Mouse (Mus musculus) mouse embryonic stem cell (cell line): ENCODE data around the gene Lrrc10b.

Experiments
- in situ Hi-C, 2 experiments: fragments of 300-500 bp; cut with MboI; formaldehyde crosslinking; loops; 1 replicate in 1 of 2; 3 replicates in 1 of 2; pipeline ENCODE4 v1.14.3; 2019 to 2020; ENCODE audit warnings: low sequenced_read_pairs in 2 of 2, low pct_unique_long_range_greater_than_20kb in 1 of 2, mixed read lengths in 1 of 2; ENCODE audit not compliant: unreplicated experiment in 1 of 2

Lrrc10b gene

DNA sequence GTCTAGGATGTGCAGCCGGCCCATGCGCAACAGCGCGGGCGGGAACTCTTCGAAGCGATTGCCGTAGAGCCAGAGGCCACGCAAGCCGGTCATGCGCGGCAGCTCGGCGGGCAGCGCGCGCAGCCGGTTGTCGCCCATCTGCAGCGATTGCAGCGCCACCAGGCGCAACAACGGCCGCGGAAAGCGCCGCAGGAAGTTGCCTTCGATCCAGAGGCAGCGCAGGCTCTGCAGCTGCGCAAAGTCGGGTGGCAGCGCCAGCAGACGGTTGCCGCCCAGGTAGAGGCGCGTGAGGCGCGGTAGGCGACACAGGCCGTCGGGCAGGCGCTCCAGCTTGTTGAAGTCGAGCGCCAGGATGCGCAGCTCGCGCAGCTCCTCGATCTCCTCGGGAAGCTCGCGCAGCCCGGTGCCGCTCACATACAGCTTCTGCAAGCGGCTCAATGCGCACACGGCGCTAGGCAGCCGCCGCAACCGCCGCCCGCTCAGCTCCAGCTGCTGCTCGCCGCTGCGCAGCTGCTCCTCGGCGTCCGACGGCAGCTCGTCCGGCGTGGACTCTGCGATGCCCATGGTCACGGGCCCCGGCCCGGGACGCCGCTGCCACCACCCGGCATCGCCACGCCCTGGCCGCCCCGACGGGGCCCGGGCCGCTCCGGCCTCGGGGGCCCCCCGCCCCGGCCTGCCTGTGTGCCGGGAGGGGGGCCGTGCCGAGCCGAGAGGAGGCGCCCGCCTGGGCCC lies at the start of gene Lrrc10b:
Gene Lrrc10b (minus strand): TSS at position 722 of the 732 bp plus-strand sequence.
- in situ Hi-C loops = no loop called here

DNA sequence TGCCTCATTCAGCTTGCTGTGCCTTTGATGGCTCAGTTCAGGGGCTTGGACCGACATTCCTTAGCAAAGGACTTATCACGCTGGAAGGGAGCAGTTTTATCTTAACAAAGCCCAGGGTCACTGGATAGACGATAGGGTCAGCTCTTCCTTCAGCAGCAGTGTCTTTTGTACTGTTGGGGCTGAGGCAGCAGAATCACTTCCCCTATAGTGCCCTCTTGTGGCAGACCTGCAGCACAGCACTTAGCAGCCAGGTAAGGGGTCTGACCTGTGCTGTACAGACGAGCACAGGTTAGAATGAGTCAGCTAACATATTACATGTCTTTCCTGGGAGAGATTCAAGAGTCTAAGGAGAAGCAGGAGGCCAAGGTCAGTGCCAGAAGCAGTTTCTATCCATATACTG lies 45.3 kb upstream of the Lrrc10b start:
- in situ Hi-C loops = no loop called here

DNA sequence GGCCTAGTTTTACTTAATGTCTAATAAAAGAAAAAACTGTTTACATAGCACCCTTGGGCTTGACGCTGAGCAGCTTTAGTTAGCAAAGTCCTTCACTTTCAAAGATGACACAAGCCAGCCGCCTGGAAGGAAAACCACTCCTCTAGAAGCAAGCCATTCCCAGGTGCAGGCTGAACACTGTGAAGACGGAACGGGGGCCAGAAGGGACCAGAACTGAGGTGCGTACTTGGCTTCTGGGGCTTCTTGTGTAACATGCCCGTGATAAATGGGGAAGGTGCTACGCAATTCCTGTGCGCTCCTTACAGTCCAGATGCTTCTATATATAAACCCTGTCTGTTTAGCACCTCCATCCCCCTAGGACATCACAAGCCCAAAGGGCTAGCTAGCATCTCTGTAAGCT lies 43.3 kb upstream of the Lrrc10b start:
- in situ Hi-C loops = no loop called here

DNA sequence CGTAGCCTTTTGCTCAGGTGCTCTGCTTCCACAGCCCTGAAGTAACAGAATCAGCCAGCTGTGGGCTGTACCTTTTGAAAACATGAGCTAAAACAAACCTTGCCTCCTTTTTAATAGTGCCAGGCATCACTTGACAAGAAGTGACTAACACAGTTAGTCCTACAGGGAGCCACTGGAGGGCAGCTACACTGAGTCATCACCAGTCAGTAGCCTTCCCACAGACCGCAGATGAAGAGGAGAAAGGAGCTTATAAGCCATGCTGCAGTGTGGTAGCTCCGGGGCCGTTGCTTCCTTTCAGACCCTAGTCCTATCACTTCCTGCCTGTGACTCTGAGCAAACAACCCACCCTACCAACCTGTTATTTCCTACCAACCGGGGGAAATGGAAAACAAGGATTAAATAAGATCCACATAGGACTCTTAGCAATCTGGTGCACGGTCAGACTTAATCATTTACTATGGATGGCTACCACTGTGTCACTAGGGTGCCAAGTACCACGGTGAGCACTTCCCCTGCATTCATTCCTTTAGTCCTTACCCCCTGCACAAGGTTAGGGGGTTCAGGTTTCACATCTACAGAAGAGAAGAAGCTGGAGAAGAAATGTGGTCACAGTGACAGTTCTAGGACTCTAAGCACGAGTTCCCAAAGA lies 40.4 kb upstream of the Lrrc10b start:
- in situ Hi-C loops = loop anchor here in 1 of 2 experiments (10.0 kb wide), 1 partner anchor 173 kb away; no protein-coding TSS in a partner anchor

DNA sequence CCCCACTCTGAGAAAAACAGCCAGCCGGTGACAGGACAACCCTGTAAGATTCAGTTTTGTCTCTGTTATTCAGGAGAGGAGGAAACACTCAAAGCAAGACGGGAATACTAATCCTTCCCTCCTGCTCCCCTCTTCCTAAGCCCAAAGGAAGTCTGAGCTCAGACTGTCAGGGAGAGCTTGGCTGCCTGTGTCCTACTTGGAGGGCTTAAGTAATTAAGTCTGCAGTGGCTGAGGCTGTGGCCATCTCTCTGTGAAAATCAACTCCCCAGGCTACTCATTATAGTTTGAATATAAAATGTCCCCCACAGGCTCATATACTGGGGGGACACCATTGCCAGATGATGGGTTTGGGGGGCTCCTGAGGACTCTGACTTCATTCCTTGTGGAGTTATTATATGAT lies 39.7 kb upstream of the Lrrc10b start:
- in situ Hi-C loops = loop anchor here in 1 of 2 experiments (10.0 kb wide), 1 partner anchor 172 kb away; no protein-coding TSS in a partner anchor

DNA sequence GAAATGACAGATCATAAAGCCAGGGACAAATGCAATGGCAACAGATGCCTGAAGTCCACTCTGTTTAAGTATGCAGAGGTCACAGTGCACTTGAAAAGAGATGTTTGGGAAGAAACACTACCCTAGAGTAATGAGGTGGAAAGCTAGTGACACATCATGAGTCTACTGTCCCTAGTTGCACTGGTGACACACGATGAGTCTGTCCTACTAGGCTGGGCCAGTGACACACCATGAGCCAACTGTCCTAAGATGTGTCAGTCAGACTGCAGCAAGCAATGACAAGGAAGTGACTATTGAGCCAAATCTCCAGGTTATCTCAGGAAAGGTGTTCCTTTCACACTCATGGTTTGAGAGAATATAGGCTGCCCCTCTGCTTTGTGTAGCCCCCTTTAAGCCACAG lies 38.4 kb upstream of the Lrrc10b start:
- in situ Hi-C loops = loop anchor here in 1 of 2 experiments (10.0 kb wide), 1 partner anchor 171 kb away; no protein-coding TSS in a partner anchor

DNA sequence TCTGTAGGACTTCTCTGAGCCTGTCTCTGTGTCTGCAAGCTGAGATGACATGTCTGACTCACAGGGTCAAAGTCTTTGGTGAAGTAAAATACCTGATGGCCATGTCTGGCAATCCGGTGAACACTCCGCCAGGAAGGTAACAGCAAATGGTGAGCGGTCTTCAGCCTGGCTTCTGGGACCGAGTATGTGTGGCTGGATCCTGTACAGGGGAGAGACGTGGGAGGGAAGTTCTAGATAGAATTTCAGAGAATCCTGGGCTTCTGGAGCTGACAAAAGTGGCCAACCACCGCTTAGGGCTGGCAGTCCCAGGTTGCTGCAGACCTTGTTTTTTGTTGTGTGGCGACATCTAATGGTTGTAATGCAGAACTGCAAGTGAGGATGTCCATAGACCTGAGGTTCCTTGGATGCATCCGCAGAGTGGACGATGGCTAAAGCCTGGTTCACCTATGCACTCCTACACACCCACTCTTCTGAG lies 29.0 kb upstream of the Lrrc10b start:
- in situ Hi-C loops = loop anchor here in 1 of 2 experiments (5.0 to 10.0 kb wide), 3 partner anchors 34 to 229 kb away; no protein-coding TSS in a partner anchor

DNA sequence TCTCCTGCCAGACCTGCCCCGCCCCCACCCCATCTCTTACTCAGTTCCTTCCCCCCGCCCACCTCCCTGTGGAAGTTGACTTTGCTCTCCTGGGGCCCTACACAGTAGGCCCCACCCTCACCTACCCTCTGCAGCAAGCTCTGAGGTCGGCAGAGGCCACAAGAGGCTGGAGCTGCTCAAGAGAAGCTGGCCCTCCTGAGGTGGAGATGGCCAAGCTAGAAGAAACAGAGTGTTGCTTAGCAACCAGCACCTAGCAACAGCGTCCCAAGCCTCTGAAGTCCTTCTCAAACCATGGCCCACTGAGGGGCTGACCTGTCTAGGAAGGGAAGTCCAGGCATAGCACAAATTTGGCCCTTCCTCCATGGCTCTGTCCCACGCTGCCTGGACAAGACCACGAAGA lies 25.4 kb upstream of the Lrrc10b start, which contains the start of gene Ppp1r32:
Gene Ppp1r32 (minus strand): TSS at position 226 of the 400 bp plus-strand sequence.
- in situ Hi-C loops = loop anchor here in 1 of 2 experiments (10.0 kb wide), 1 partner anchor 148 kb away; no protein-coding TSS in a partner anchor

DNA sequence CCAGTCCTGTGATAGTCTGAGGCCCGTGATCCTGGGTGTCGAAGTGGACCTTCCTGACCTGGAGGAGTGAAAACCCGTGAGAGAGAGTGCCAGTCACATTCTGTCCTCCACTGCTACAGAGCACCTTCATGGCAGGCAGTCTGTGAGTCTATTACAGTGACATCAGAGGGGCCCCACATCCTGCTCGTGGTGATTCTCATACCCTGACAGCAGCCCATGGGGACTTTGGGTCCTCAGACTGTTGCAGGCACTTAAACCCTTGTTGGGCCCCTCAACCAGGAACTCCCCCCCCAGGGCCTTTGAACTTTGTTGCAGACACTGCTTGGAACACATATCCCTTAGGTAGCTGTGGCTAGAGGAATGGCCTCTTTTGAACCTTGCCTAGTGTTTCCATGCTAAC lies 22.3 kb upstream of the Lrrc10b start:
- in situ Hi-C loops = no loop called here

DNA sequence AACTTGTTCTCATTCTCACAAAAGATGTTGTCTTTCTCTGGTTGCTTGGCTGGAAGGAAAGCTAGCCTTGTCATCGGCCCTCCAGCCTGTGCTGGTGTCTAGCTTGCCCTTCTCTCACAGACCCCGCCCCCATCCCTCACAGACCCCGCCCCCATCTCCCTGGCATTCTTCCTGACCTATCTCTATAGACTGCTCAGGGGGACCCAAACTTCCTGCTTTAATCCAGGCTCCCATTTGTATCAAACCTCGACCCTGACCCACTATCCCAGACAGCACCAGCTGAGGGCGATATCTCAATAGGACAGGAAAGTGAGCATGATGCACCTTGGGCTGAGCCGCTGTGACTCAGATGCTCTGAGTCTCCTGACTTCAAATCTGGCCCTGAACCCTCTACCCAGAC lies 16.5 kb upstream of the Lrrc10b start:
- in situ Hi-C loops = no loop called here

DNA sequence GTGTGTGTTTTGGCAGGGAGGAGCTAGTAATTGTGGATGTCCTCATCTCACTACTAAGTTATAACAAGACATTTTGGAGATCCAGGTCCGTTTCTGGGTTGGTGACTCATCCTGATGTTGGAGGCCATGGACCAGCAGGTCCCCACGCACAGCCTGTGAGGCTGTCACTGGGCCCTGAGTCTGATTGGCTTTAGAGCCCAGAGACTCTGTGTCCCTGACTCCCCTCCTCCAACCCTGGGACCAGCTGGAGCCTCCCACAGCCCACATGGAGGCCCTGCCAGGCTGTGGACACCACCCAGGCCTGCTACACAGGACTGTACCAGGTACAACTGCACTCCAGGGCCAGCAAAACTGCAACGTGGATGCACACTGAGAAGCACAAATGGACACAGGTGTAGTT lies 15.7 kb upstream of the Lrrc10b start:
- in situ Hi-C loops = no loop called here

DNA sequence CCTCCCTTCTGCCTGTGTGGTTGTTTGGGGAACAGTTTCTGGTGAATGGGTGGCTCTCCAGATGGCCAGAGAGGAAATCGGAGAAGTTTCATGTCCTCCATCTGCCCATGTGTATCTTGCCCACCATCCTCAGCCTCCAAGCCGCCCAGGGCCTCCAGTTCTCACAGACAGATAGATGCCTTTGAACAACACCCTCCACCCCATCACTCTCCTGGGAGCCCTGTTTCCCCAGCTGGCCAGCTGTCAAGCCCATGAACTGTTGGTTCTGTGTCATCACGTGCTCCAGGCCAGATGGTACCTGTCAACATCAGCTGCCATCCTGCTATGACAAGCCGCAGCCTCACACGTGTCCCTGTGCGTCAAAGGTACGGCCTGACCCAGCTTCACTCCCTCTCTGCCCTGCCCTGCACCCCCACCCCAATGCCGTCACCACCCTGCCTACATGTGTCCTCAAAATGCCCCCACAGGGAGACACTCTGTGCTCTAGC lies 11.9 kb upstream of the Lrrc10b start:
- in situ Hi-C loops = no loop called here

DNA sequence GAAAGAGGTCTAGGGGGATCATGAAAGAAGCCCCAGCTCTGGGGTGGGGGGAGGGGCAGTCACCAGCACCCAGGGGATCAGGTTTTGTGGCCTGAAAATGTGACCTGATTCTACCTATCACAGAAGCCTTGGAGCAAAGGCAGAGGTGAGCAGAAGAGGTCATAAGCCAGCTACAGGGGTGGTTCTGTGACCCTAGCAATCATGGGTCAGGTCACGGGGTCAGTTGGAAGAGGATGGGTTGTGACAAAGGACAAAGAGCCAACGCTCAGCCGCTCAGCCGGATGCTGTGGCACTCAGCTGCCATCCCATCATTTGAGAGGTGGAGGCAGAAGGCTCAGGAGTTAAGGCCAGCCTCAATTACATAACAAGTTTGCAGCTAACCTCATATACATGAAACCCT lies 7.2 kb upstream of the Lrrc10b start:
- in situ Hi-C loops = no loop called here

DNA sequence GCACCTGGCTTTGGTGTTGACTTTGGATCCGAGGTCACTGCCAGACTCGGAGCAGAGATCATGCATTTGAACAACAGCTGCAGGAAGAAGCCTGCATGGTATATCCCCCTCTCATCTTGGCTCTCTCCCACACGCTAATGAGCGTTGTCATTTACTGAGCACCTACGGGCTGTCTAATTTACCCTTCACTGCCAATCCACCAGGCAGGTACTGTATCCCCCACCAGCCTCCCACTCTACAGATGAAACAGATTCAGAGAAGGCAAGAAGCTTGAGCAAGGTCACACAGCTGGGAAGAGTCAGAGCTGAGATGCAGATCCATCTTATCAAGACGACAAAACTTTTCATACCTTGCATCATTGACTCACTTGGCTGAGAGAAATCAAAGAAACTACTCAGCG lies 4.3 kb upstream of the Lrrc10b start:
- in situ Hi-C loops = no loop called here

DNA sequence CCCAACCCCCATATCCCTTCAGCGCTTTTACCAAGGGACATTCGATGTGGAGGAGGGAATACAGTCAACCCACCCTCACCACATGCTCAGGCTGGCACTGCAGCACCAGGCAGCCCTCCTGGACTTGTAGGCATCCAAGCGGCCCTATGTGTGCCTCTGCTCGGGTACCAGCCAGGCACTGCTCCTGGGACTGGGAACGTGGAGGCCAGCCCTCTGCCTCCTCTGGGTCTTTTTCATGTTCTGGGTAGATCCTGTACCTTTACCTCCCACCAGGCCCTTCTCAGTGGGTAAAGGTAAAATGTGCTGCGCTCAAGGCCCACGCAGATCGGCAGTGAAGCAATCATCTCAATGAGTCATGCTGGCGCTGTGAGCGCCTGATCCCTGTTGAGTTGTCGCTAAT lies 2.6 kb upstream of the Lrrc10b start:
- in situ Hi-C loops = no loop called here

DNA sequence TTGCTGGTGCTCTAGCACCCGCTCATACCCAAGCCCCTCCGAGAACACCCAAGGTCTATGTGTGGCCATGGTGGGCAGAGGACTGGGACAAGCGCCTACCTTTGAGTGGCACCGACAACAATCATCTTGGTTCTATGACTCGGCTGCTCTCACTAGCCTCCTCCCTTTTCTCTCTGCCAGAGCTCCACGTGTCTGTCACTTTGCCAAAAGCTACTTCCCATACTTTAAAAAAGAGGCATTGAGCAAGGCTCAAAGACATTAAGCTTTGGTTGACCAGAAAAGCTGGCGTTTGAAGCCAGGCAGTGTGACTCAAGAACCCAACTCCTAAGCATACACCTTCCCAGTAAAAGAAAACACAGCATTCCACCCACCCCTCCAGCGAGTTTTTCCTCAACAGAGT lies 823 bp upstream of the Lrrc10b start:
- in situ Hi-C loops = no loop called here

DNA sequence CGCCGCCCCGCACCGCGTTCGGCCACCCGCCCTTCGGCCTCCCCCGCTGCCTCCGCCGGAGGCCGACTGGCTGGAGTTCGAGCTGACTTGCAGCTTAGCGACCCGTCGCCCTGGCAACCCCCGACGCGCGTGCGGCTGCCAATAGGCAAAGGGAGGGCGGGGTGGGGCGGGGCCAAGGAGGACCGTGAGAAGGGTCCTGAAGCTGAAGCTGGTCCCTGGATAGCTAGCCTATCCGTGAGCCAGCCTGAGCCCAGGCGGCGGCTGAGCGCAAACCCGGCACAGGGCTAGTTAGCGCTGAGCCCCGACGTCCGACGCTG lies 169 bp upstream of the Lrrc10b start:
- in situ Hi-C loops = no loop called here

DNA sequence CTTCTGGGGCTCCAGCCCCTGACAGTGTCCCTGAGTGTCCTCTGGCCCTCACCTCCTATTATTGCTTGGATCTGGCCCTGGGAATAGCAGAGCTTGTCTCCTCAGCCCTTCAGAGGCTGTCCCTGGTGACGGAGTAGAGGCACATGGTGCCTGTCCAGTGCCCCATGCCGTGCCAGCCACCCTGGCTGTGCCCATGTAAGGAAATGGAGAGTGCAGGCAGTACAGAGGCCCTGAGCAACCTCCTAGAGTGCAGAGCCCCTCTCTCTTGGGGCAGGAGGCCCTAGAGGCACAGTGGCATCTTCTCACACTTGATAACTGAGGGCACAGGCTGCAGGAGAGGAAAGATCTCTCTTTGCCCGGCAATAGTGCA lies 1.9 kb downstream of the Lrrc10b start:
- in situ Hi-C loops = no loop called here

DNA sequence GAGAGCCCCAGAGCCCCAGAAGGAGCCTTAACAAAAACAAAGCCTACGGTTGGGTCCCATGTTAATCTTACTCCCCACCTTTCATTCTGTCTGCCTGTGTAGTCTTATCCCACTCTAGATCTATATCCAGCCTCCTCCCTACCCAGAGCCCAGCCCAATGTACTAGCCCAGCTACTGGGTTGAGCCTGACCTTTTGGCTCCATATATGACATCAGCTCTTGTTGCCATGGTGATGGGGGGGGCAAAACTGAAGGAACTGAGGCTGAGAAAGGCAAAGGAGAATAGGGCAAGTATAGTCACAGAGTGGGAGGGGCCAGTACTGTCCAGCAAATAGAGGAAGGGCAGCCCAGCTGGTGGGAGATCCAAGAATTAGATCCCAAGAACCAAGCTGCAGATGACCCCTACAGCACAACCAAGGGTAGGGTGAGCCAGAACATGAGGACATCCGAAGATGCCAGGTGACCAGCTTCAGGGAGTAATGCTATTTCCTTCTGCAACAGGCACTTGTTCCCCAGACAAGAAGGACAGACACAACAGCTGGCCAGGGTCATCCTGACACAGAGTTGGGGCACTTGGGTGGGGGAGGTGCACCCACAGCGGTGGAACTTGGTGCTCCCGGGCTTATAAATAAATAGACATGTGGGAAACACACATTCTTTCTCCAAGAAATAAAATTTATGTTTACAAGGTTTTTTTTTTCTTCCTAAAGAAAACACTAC lies 2.4 kb downstream of the Lrrc10b start:
- in situ Hi-C loops = loop anchor here (5.0 kb wide), 2 partner anchors 32 to 37 kb away; no protein-coding TSS in a partner anchor
